Mouse (Mus musculus): ENCODE measurements around the gene Dock1. TPM values are rescaled to one million over a fixed set of nuclear protein-coding genes. Genes with fewer than 3 reads are reported as not detected.

The Dock1 gene
- total and polyA plus RNA-seq, 3 experiments = not detected

DNA sequence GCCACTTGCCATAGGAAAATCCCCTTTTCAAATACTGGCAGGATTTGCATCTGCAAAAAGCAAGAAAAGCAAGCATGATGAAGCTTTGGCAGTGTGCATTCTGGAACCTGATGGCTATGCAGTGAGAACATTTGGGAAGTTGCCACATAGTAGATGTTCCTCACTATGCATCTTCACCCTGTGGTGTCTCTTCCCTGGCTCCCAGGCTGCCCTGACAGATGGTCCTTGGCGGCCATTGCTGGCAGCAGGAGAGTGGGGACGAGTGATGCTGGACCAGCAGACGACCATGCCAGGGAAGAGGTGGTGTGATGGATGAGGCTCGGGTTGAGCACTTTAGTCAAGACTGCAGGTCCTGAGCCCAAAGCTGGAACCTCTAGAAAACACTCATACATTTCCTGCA, 462.0 kb downstream of the Dock1 start:
- Histone ChIP-seq H3K4me3 (ENCODE audit: low read depth, low read length) (no peak overlapping the region), H3K4me1 (ENCODE audit: insufficient read depth, low read depth, low read length) (no peaks in the 10 kb centered on the region), H3K36me3 (replicated peaks) (no peaks in the 10 kb centered on the region), H3K9me3 (replicated peaks) (peaks cover 60% of the 10 kb centered on the region), H3K27me3 (ENCODE audit: insufficient read depth, low read length) (no peaks in the 10 kb centered on the region)
- ATAC-seq (ENCODE audit: extremely low read depth, insufficient number of reproducible peaks, low FRiP score, poor library complexity, severe bottlenecking) (no peak), DNase-seq (ENCODE audit: low spot score) (no peak)
- TF ChIP-seq TAL1 (conservative IDR thresholded peaks at IDR 0.05; ENCODE audit: low read depth, low read length) = no peak

DNA sequence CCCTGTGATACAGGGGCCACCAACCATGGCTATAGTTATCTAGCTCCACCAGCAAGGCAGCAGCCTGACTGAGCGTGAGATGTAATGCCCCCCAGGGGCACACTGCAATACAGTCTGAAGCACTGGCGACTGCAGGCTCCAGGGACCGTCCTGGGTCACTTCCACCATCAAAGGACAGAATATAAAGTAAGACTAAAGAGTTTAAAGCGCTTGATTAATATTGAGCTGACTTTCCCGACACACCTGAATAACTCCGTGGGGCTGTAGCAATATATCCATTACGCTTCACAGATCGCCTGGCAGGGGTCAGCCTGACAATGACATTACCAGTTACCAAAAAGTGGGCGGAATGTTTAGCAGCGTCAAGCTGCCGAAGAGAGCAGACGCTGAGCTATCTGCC, 464.2 kb downstream of the Dock1 start:
- Histone ChIP-seq H3K4me1 (ENCODE audit: insufficient read depth, low read depth, low read length) (no peaks in the 10 kb centered on the region), H3K4me3 (ENCODE audit: low read depth, low read length) (no peak overlapping the region), H3K9me3 (replicated peaks) (peaks cover 71% of the 10 kb centered on the region), H3K27me3 (ENCODE audit: insufficient read depth, low read length) (no peaks in the 10 kb centered on the region), H3K36me3 (replicated peaks) (no peaks in the 10 kb centered on the region)
- no peak for DNase-seq (ENCODE audit: low spot score)
- TF ChIP-seq GATA1 (IDR thresholded peaks at IDR 0.05; ENCODE audit: borderline replicate concordance, low read length) (no peak), CTCF (IDR thresholded peaks at IDR 0.05; ENCODE audit: low read depth, low read length) (no peak), POLR2AphosphoS5 (IDR thresholded peaks at IDR 0.05; ENCODE audit: insufficient replicate concordance, low read depth, low read length) (no peak), TAL1 (conservative IDR thresholded peaks at IDR 0.05; ENCODE audit: low read depth, low read length) (no peak), GATA2 (IDR thresholded peaks at IDR 0.05; ENCODE audit: borderline replicate concordance, low read depth, low read length) (no peak)
- ATAC-seq (ENCODE audit: extremely low read depth, insufficient number of reproducible peaks, low FRiP score, poor library complexity, severe bottlenecking) = no peak

DNA sequence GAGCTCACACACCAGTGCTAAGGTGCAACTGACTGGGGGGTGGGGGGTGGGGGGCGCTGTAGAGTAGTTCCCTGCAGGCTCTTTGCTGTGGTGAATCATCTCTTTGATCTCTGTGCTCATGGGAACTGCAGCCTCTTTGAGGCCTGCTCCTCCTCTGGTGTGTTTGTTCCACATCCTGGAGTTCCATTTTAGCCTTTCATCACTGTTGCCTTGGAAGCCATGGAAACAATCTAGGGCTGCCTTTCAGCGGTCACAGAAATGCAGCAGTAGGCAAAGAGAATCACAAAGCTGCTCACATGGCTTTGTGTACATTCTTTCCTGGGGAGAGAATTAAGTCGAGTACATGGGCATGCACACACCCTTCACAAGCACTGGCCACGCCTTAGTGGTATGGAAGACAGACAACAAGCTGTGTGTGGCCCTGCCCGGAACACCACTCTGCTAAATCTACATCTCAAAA, 468.7 kb downstream of the Dock1 start:
- ATAC-seq (ENCODE audit: extremely low read depth, insufficient number of reproducible peaks, low FRiP score, poor library complexity, severe bottlenecking) = no peak
- TF ChIP-seq CTCF (IDR thresholded peaks at IDR 0.05; ENCODE audit: low read depth, low read length) (no peak), GATA1 (IDR thresholded peaks at IDR 0.05; ENCODE audit: borderline replicate concordance, low read length) (no peak), TAL1 (conservative IDR thresholded peaks at IDR 0.05; ENCODE audit: low read depth, low read length) (no peak), GATA2 (IDR thresholded peaks at IDR 0.05; ENCODE audit: borderline replicate concordance, low read depth, low read length) (no peak), POLR2AphosphoS5 (IDR thresholded peaks at IDR 0.05; ENCODE audit: insufficient replicate concordance, low read depth, low read length) (no peak)
- no peak overlapping the region for H3K4me3 ChIP-seq (ENCODE audit: low read depth, low read length)
- no peaks in the 10 kb centered on the region for H3K4me1 ChIP-seq (ENCODE audit: insufficient read depth, low read depth, low read length)
- no peak for DNase-seq (ENCODE audit: low spot score)
- H3K36me3 ChIP-seq (replicated peaks) = no peaks in the 10 kb centered on the region
- peaks cover 62% of the 10 kb centered on the region for H3K9me3 ChIP-seq (replicated peaks)
- no peaks in the 10 kb centered on the region for H3K27me3 ChIP-seq (ENCODE audit: insufficient read depth, low read length)

DNA sequence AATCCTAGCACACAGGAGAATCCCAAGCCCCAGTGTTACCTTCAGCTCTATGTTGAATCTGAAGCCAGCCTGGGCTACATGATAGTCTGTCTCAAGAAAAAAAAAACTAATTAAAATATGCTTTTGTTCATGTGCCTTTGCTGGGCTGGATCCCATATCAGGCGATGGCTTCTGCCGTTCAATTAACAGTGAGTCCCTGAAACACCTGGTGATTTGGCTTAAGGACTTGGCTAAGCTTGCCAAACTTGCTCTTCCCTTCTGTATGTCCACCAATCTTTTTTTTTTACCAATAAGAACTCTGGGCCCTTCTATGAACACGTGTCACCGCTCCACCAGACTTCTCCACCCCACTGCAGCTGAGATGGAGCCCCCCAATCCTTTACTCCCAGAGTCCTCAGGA, 474.3 kb downstream of the Dock1 start:
- DNase-seq (ENCODE audit: low spot score) = no peak
- Histone ChIP-seq H3K36me3 (replicated peaks) (no peaks in the 10 kb centered on the region), H3K27me3 (ENCODE audit: insufficient read depth, low read length) (no peaks in the 10 kb centered on the region), H3K4me1 (ENCODE audit: insufficient read depth, low read depth, low read length) (no peaks in the 10 kb centered on the region), H3K4me3 (ENCODE audit: low read depth, low read length) (no peak overlapping the region), H3K9me3 (replicated peaks) (peaks cover 63% of the 10 kb centered on the region)
- TF ChIP-seq CTCF (IDR thresholded peaks at IDR 0.05; ENCODE audit: low read depth, low read length) = no peak
- TF ChIP-seq TAL1 (conservative IDR thresholded peaks at IDR 0.05; ENCODE audit: low read depth, low read length) = no peak
- TF ChIP-seq POLR2AphosphoS5 (IDR thresholded peaks at IDR 0.05; ENCODE audit: insufficient replicate concordance, low read depth, low read length) = no peak
- TF ChIP-seq GATA2 (IDR thresholded peaks at IDR 0.05; ENCODE audit: borderline replicate concordance, low read depth, low read length) = no peak
- TF ChIP-seq GATA1 (IDR thresholded peaks at IDR 0.05; ENCODE audit: borderline replicate concordance, low read length) = no peak
- ATAC-seq (ENCODE audit: extremely low read depth, insufficient number of reproducible peaks, low FRiP score, poor library complexity, severe bottlenecking) = no peak

DNA sequence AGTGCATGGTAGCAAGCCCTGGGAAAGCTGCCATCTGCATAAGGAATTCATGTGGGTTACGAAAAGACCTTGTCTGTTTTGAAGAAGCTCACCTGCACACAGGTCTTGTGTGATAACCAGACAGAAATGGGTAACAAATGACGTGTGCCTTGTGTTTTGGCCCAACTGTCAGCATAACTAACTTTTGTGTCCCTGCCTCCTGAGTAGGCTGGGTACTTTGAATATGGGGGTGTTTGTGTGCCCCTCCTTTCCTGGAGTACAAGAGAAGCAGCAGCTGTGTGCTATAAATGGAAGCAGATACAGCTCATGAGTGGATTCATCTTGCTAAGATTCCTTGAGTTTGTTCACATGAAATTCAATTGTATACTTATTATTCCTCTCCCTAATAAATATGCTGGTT, 480.5 kb downstream of the Dock1 start:
- Histone ChIP-seq H3K4me1 (ENCODE audit: insufficient read depth, low read depth, low read length) (no peaks in the 10 kb centered on the region), H3K36me3 (replicated peaks) (no peaks in the 10 kb centered on the region), H3K9me3 (replicated peaks) (peaks cover 74% of the 10 kb centered on the region), H3K27me3 (ENCODE audit: insufficient read depth, low read length) (no peaks in the 10 kb centered on the region), H3K4me3 (ENCODE audit: low read depth, low read length) (no peak overlapping the region)
- no peak for DNase-seq (ENCODE audit: low spot score)
- no peak for ATAC-seq (ENCODE audit: extremely low read depth, insufficient number of reproducible peaks, low FRiP score, poor library complexity, severe bottlenecking)
- TF ChIP-seq TAL1 (conservative IDR thresholded peaks at IDR 0.05; ENCODE audit: low read depth, low read length) (no peak), POLR2AphosphoS5 (IDR thresholded peaks at IDR 0.05; ENCODE audit: insufficient replicate concordance, low read depth, low read length) (no peak), GATA2 (IDR thresholded peaks at IDR 0.05; ENCODE audit: borderline replicate concordance, low read depth, low read length) (no peak), CTCF (IDR thresholded peaks at IDR 0.05; ENCODE audit: low read depth, low read length) (no peak), GATA1 (IDR thresholded peaks at IDR 0.05; ENCODE audit: borderline replicate concordance, low read length) (no peak)

DNA sequence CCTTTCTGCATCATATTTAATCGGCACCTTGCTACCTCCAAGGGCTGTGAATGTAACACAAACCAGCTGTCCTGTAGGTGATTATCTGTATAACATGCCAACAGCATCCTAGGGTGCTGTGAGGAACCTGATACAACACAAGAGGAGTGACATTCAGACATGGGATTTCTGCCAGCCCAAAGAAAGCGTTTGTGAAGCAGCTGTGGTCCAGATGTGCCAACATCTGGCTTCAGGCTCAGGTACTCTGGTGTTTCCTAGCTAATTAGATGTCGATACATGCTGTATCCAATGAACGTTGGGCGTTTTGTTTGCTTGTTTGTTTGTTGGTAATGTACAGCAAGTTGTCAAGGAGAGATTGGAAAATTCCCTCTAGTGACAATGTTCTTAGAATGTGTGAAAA, 487.1 kb downstream of the Dock1 start:
- Histone ChIP-seq H3K4me3 (ENCODE audit: low read depth, low read length) (no peak overlapping the region), H3K4me1 (ENCODE audit: insufficient read depth, low read depth, low read length) (no peaks in the 10 kb centered on the region), H3K9me3 (replicated peaks) (peaks cover 69% of the 10 kb centered on the region), H3K27me3 (ENCODE audit: insufficient read depth, low read length) (no peaks in the 10 kb centered on the region), H3K36me3 (replicated peaks) (no peaks in the 10 kb centered on the region)
- no peak for TF ChIP-seq CTCF (IDR thresholded peaks at IDR 0.05; ENCODE audit: low read depth, low read length)
- no peak for TF ChIP-seq GATA2 (IDR thresholded peaks at IDR 0.05; ENCODE audit: borderline replicate concordance, low read depth, low read length)
- no peak for TF ChIP-seq POLR2AphosphoS5 (IDR thresholded peaks at IDR 0.05; ENCODE audit: insufficient replicate concordance, low read depth, low read length)
- TF ChIP-seq GATA1 (IDR thresholded peaks at IDR 0.05; ENCODE audit: borderline replicate concordance, low read length) = no peak
- TF ChIP-seq TAL1 (conservative IDR thresholded peaks at IDR 0.05; ENCODE audit: low read depth, low read length) = no peak
- ATAC-seq (ENCODE audit: extremely low read depth, insufficient number of reproducible peaks, low FRiP score, poor library complexity, severe bottlenecking) (no peak), DNase-seq (ENCODE audit: low spot score) (no peak)

DNA sequence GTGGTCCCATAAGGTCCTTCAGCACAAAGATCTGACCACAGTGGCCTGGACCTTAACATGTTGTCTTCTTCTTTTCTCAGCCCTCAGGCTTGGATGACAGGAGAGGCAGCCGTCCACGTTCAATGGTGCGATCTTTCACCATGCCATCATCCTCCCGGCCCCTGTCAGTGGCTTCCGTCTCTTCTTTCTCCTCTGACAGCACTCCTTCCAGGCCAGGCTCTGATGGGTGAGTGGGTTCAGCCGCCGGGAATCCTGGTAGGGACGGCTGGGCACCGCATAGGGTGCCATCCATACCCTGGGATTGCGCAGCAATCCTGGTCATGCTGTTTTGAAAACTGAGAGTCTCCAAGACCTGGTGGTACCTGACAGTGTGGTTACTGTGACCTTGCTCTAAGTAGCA, 487.9 kb downstream of the Dock1 start:
- peaks cover 68% of the 10 kb centered on the region for H3K9me3 ChIP-seq (replicated peaks)
- DNase-seq (ENCODE audit: low spot score) (no peak), ATAC-seq (ENCODE audit: extremely low read depth, insufficient number of reproducible peaks, low FRiP score, poor library complexity, severe bottlenecking) (no peak)
- TF ChIP-seq GATA2 (IDR thresholded peaks at IDR 0.05; ENCODE audit: borderline replicate concordance, low read depth, low read length) (no peak), GATA1 (IDR thresholded peaks at IDR 0.05; ENCODE audit: borderline replicate concordance, low read length) (no peak)
- H3K27me3 ChIP-seq (ENCODE audit: insufficient read depth, low read length) = no peaks in the 10 kb centered on the region
- no peaks in the 10 kb centered on the region for H3K4me1 ChIP-seq (ENCODE audit: insufficient read depth, low read depth, low read length)
- H3K36me3 ChIP-seq (replicated peaks) = no peaks in the 10 kb centered on the region
- H3K4me3 ChIP-seq (ENCODE audit: low read depth, low read length) = no peak overlapping the region
